Mouse (Mus musculus) bone marrow, adult 2 months (tissue): ENCODE data around the gene Zfp109. TPM values are rescaled to one million over a fixed set of nuclear protein-coding genes. Genes with fewer than 3 reads are reported as not detected.
A peak's percentile ranks its signal among the peaks of the same experiment; 100 is the strongest.

Experiments used
- H3K27ac ChIP-seq: fragments of 200-500 bp; 2 replicates; pipeline ENCODE4 v1.5.1; 2012; ENCODE audit warnings: low read depth, mild to moderate bottlenecking, control low read depth, inconsistent platforms, low read length; ENCODE audit not compliant: control insufficient read depth, poor library complexity, insufficient read depth
- H3K4me1 ChIP-seq: fragments of 200-500 bp; 2 replicates; pipeline ENCODE4 v1.6.1; 2011; ENCODE audit warnings: low read length; ENCODE audit not compliant: control insufficient read depth, insufficient read depth
- H3K4me3 ChIP-seq: fragments of 200-500 bp; replicated peaks from 2 replicates; pipeline ENCODE3; 2011; ENCODE audit warnings: mild to moderate bottlenecking, low read depth, low read length, control low read depth; ENCODE audit not compliant: control insufficient read depth
- CTCF ChIP-seq: fragments of 200-500 bp; IDR thresholded peaks from 2 replicates; pipeline ENCODE4 v1.5.1; 2011; ENCODE audit warnings: low read length, control low read depth; ENCODE audit not compliant: control insufficient read depth, insufficient read depth
- POLR2A ChIP-seq: fragments of 200-500 bp; IDR thresholded peaks from 2 replicates; pipeline ENCODE4 v1.6.1; 2011; ENCODE audit warnings: low read depth, mild to moderate bottlenecking, control low read depth, low read length, borderline replicate concordance; ENCODE audit not compliant: control insufficient read depth
- WGBS: fragments of 180-500 bp; shearing (Covaris S2); methylation state at CpG from one replicate; pipeline ENCODE4 v1.1.7; 2018; 5-methylcytosine and 5-hydroxymethylcytosine counted together
- polyA plus RNA-seq: library from polyadenylated mRNA; stranded (reverse); fragments of >200 nt; gene quantifications from 2 replicates; pipeline ENCODE4 v1.2.4, GENCODE M21; 2011; ENCODE audit warnings: low replicate concordance; ENCODE audit not compliant: missing spikeins, insufficient read depth, insufficient read length

The Zfp109 gene
- polyA plus RNA-seq, 1 experiment = 0.95 TPM

GRCm38 (mm10) chr7:24269667-24270287 lies 32.4 kb upstream of the Zfp109 start:
- WGBS = 42% methylated on average over 7 of the region's 7 CpGs
- Histone ChIP-seq H3K4me1 (no peaks in the 10 kb centered on the region), H3K27ac (no peak overlapping the region), H3K4me3 (no peak overlapping the region)
- TF ChIP-seq CTCF (no peak), POLR2A (no peak)

DNA sequence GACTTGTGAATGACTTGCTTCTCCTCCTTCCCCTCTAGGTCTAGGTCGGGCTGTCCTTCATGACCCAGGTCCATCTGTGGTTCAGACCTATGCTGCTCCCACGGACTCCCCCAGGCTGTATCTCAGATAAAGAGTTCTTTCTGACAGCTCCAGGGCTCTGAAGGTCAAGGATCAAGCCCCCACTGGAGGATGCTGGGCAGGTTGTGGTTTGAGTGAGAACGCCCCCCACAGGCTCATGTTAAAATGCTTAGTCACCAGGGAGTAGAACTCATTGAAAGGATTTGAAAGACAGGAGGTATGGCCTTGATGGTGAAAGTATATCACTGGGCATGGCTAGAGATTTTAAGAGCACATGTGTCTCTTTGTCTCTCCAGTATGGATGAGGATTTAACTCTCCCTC lies 31.9 kb upstream of the Zfp109 start:
- Histone ChIP-seq H3K4me3 (no peak overlapping the region), H3K27ac (no peak overlapping the region), H3K4me1 (no peaks in the 10 kb centered on the region)
- TF ChIP-seq CTCF (no peak), POLR2A (no peak)
- WGBS = 79% methylated on average over 3 of the region's 3 CpGs

DNA sequence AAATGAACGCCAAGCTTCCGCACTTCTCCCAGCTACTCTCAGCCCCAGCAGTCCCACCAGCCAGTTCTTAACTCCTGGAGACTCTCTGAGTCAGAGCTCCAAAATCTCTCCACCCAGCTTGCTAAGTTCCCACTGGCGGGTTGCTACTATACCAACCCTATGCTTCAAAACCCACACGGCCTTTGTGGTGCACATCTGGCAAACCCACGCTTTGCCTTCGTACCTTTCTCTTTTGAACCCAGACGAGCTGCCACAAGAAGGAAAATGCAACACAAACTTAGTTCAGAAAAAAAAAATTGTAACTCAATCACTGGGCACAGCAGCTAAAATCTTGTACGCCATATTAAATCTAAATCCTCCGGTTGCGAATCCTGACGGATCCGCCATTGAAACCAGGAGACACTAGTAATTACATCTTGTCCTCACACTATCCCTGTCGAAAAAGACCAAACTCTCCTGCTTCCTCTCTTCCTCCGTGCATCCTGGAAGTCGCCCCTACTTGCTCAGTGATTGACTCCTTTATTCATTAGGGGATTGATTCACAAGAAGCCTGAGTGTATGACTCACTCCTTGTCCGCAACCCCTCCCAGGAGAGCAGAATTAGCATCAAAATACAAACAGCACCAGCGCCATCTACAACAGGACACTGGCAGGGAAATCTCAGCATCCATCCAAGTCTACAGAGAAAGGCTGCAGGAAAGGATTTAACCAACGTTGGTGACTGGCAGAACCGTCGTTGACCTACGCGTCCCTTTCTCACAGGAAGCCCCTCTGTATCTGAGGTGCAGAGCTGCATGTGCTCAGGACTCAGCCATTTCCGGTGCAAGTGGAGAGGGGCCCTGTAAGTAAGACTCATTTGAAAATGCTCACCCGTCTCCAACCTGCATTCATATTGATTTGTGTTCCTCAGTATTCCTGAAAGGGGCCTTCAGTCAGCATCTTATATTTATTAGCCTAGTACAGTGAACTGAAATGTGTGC lies 31.1 kb upstream of the Zfp109 start:
- H3K4me3 ChIP-seq = no peak overlapping the region
- H3K4me1 ChIP-seq = no peaks in the 10 kb centered on the region
- 74% methylated on average over 24 of the region's 24 CpGs for WGBS
- no peak overlapping the region for H3K27ac ChIP-seq
- TF ChIP-seq POLR2A = no peak
- no peak for TF ChIP-seq CTCF

DNA sequence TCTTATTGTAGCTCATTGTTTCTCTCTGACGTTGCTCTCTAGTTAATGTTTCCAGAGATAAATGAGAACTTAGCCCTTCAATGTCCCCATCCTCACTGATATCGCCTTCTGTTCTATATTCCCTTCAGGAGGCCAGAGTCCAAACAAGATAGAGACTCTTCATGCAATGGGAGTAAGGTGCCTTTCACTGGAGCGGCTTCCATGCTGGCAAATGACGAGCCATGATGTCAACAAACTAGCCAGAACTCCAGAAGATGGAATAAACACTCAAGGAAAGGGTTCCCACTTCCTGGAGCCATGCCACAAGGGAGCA lies 22.6 kb upstream of the Zfp109 start:
- H3K4me3 ChIP-seq = no peak overlapping the region
- H3K4me1 ChIP-seq = no peaks in the 10 kb centered on the region
- TF ChIP-seq POLR2A (no peak), CTCF (no peak)
- 85% methylated on average over 4 of the region's 4 CpGs for WGBS
- H3K27ac ChIP-seq = no peak overlapping the region

DNA sequence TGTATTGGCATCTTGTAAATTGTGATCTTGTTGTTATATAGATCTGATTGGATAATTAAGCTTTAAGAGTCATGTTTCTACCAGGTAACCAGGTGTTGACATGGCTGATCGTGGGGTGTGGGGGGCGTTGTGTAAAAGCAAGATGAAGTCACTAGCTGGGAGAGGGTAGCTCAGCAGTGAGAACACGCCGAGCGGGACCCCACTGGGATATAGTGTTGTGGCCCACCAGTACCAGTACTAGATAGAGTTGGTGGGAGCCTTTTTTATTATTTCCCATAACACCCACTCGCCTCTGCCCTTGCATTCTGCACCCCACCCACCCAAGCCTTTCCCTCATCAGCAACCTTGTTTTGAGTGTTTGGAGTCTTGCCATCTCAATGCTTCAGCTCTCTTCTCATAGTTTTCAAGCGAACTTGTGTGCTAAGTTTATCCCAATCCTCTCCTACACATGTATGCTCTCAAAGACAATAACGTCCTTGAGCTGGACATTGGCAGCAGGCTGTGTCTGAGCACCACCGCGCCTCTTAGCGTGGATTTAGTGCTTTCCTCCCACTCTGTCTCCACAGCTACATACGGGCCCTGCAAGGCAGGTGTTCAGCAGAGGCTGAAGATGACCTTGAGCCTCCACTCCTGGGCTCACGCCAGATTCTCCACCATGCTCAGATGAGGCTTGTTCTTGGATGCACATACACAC lies 22.1 kb upstream of the Zfp109 start:
- 87% methylated on average over 13 of the region's 13 CpGs for WGBS
- no peak for TF ChIP-seq POLR2A
- no peak for TF ChIP-seq CTCF
- H3K4me1 ChIP-seq = no peaks in the 10 kb centered on the region
- H3K4me3 ChIP-seq = no peak overlapping the region
- H3K27ac ChIP-seq = no peak overlapping the region

GRCm38 (mm10) chr7:24254633-24255474 lies 17.5 kb upstream of the Zfp109 start, which contains the start of gene Zfp108:
Gene Zfp108, plus strand, starts transcription at chr7:24254794.
- Histone ChIP-seq H3K27ac (no peak within 1 kb of the TSS), H3K4me3 (peak within 1 kb of the TSS; percentile 38), H3K4me1 (no peaks in the 10 kb centered on the region)
- TF ChIP-seq CTCF (no peak), POLR2A (no peak)
- WGBS = 21% methylated on average over 21 of the region's 21 CpGs

DNA sequence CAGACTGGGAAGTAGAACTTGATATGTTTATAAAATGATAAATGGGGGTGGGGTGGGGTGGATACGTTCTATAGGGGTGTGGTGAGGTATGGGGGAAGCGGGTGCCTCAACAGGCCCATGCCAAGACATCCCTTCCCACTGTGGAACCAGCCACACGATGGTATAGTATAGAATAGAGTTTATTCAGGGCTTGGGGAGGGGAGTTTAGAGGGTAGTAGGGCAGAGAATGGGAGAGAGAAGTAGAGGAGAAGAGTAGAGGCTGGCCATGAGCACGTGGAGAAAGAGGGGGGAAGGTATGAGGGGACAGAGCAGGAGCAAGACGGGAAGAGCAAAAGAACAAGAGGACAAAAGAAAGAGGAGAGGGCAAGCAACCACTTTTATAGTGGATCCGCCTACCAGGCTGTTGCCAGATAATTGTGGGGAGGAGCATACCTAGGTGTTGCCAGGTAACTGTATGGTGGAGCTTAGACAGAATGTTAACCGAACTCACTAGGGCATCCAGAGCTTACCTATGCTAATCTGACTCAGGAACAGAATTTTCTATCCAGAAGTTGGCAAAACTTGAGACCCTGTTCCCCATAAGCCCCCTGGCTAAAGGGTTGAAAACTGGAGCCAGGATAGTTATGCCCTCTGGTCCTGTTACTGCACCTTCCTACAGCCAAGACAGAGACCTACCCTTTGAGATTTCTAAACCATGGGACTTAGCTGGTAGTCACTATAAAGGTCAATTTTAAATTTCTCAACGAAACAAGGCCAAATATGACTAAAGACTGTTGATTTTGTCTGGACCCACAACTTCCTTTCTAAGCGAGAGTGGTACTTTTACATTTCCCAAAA lies 16.6 kb upstream of the Zfp109 start:
- H3K27ac ChIP-seq = no peak overlapping the region
- TF ChIP-seq POLR2A (no peak), CTCF (no peak)
- WGBS = 64% methylated on average over 9 of the region's 9 CpGs
- no peak overlapping the region for H3K4me3 ChIP-seq
- no peaks in the 10 kb centered on the region for H3K4me1 ChIP-seq
